Mouse (Mus musculus): Measurements from ENCODE around the gene Tln1. TPM values are rescaled to one million over a fixed set of nuclear protein-coding genes. Genes with fewer than 3 reads are reported as not detected.

The Tln1 gene
- total and polyA plus RNA-seq, 2 experiments from 2014 or later = 51.0 to 70.3 TPM

- Histone ChIP-seq H3K36me3 (ENCODE audit: insufficient read depth, low read length) (no peaks in the 10 kb centered on the region), H3K4me1 (ENCODE audit: insufficient read depth, low read length) (0 out of 2 replicates have a peak, but pooled peaks cover 3% of the 10 kb centered on the region), H3K4me3 (ENCODE audit: low read length) (no peak overlapping the region), H3K4me2 (ENCODE audit: low read depth, low read length) (no peak overlapping the region), H3K9me3 (ENCODE audit: low read length) (no peaks in the 10 kb centered on the region), H3K27me3 (ENCODE audit: insufficient read depth, low read length) (no peaks in the 10 kb centered on the region), H3K9ac (replicated peaks; ENCODE audit: low read length) (no peak overlapping the region), H3K27ac (no peak overlapping the region)
- ATAC-seq (no peak), DNase-seq (ENCODE audit: low spot score) (no peak)
- no peak for TF ChIP-seq CTCF (IDR thresholded peaks at IDR 0.05; ENCODE audit: low read depth)
- WGBS = 76% methylated on average over 7 of the region's 7 CpGs
These were observed 80.5 kb downstream of the Tln1 start for GRCm38 (mm10) chr4:43481894-43482456.

Other genes starting within 250 kb of the Tln1 start
- gene Rusc2, start 180.7 kb downstream of the Tln1 start, total RNA-seq (2014; rRNA removed) = 151 and 189 TPM in 2 replicates
- 51.3 and 63.8 TPM in 2 replicates for gene Rusc2, start 180.7 kb downstream of the Tln1 start, polyA plus RNA-seq (2015; fragmentation: Nextera tagmentation; extraction: Ambion mirVana)
- gene Fam166b, start 133.6 kb downstream of the Tln1 start, total RNA-seq (2014; rRNA removed) = 0.61 and 1.4 TPM in 2 replicates
- 1.6 TPM in 2 replicates for gene Fam166b, start 133.6 kb downstream of the Tln1 start, polyA plus RNA-seq (2015; fragmentation: Nextera tagmentation; extraction: Ambion mirVana)
- 157 and 171 TPM in 2 replicates for gene Tesk1, start 120.8 kb downstream of the Tln1 start, total RNA-seq (2014; rRNA removed)
- gene Tesk1, start 120.8 kb downstream of the Tln1 start, polyA plus RNA-seq (2015; fragmentation: Nextera tagmentation; extraction: Ambion mirVana) = 16.2 and 17.8 TPM in 2 replicates
- gene Cd72, start 108.1 kb downstream of the Tln1 start, total RNA-seq (2014; rRNA removed) = not detected in 2 replicates
- gene Cd72, start 108.1 kb downstream of the Tln1 start, polyA plus RNA-seq (2015; fragmentation: Nextera tagmentation; extraction: Ambion mirVana) = 4.4 and 4.7 TPM in 2 replicates
- gene Sit1, start 79.0 kb downstream of the Tln1 start, total RNA-seq (2014; rRNA removed) = 0.90 TPM in 1 of 2 replicates, not detected in the other
- gene Sit1, start 79.0 kb downstream of the Tln1 start, polyA plus RNA-seq (2015; fragmentation: Nextera tagmentation; extraction: Ambion mirVana) = not detected in 2 replicates
- 36.6 and 89.9 TPM in 2 replicates for gene Ccdc107, start 69.8 kb downstream of the Tln1 start, total RNA-seq (2014; rRNA removed)
- gene Ccdc107, start 69.8 kb downstream of the Tln1 start, polyA plus RNA-seq (2015; fragmentation: Nextera tagmentation; extraction: Ambion mirVana) = 104 and 108 TPM in 2 replicates
- 6.9 and 20.6 TPM in 2 replicates for gene Arhgef39, start 63.0 kb downstream of the Tln1 start, total RNA-seq (2014; rRNA removed)
- gene Arhgef39, start 63.0 kb downstream of the Tln1 start, polyA plus RNA-seq (2015; fragmentation: Nextera tagmentation; extraction: Ambion mirVana) = 4.5 and 8.0 TPM in 2 replicates
- 0.26 TPM in 1 of 2 replicates, not detected in the other for gene Car9, start 55.7 kb downstream of the Tln1 start, total RNA-seq (2014; rRNA removed)
- 0.50 and 1.1 TPM in 2 replicates for gene Car9, start 55.7 kb downstream of the Tln1 start, polyA plus RNA-seq (2015; fragmentation: Nextera tagmentation; extraction: Ambion mirVana)
- 2.4 and 5.9 TPM in 2 replicates for gene Tpm2, start 38.9 kb downstream of the Tln1 start, total RNA-seq (2014; rRNA removed)
- gene Tpm2, start 38.9 kb downstream of the Tln1 start, polyA plus RNA-seq (2015; fragmentation: Nextera tagmentation; extraction: Ambion mirVana) = 7.7 and 9.4 TPM in 2 replicates
- gene Creb3, start 359 bp downstream of the Tln1 start, total RNA-seq (2014; rRNA removed) = 40.1 and 75.9 TPM in 2 replicates
- 77.9 and 82.8 TPM in 2 replicates for gene Creb3, start 359 bp downstream of the Tln1 start, polyA plus RNA-seq (2015; fragmentation: Nextera tagmentation; extraction: Ambion mirVana)
- 18.9 and 31.2 TPM in 2 replicates for gene Rgp1, start 16.0 kb upstream of the Tln1 start, total RNA-seq (2014; rRNA removed)
- gene Rgp1, start 16.0 kb upstream of the Tln1 start, polyA plus RNA-seq (2015; fragmentation: Nextera tagmentation; extraction: Ambion mirVana) = 11.5 and 13.5 TPM in 2 replicates
- 34.0 and 36.3 TPM in 2 replicates for gene Gba2, start 16.2 kb upstream of the Tln1 start, total RNA-seq (2014; rRNA removed)
- gene Gba2, start 16.2 kb upstream of the Tln1 start, polyA plus RNA-seq (2015; fragmentation: Nextera tagmentation; extraction: Ambion mirVana) = 45.4 and 47.6 TPM in 2 replicates
- gene Msmp, start 21.8 kb upstream of the Tln1 start, total RNA-seq (2014; rRNA removed) = not detected in 2 replicates
- 1.2 and 1.9 TPM in 2 replicates for gene Msmp, start 21.8 kb upstream of the Tln1 start, polyA plus RNA-seq (2015; fragmentation: Nextera tagmentation; extraction: Ambion mirVana)
- 25.0 and 41.3 TPM in 2 replicates for gene Npr2, start 69.2 kb upstream of the Tln1 start, total RNA-seq (2014; rRNA removed)
- gene Npr2, start 69.2 kb upstream of the Tln1 start, polyA plus RNA-seq (2015; fragmentation: Nextera tagmentation; extraction: Ambion mirVana) = 8.8 and 8.9 TPM in 2 replicates
- gene Spag8, start 90.9 kb upstream of the Tln1 start, total RNA-seq (2014; rRNA removed) = 6.8 and 17.0 TPM in 2 replicates
- 7.8 and 8.2 TPM in 2 replicates for gene Spag8, start 90.9 kb upstream of the Tln1 start, polyA plus RNA-seq (2015; fragmentation: Nextera tagmentation; extraction: Ambion mirVana)
- gene Hint2, start 93.8 kb upstream of the Tln1 start, total RNA-seq (2014; rRNA removed) = 86.8 and 131 TPM in 2 replicates
- gene Hint2, start 93.8 kb upstream of the Tln1 start, polyA plus RNA-seq (2015; fragmentation: Nextera tagmentation; extraction: Ambion mirVana) = 98.7 and 107 TPM in 2 replicates
- 25.3 and 31.6 TPM in 2 replicates for gene Tmem8b, start 106.3 kb upstream of the Tln1 start, total RNA-seq (2014; rRNA removed)
- gene Tmem8b, start 106.3 kb upstream of the Tln1 start, polyA plus RNA-seq (2015; fragmentation: Nextera tagmentation; extraction: Ambion mirVana) = 10.3 and 11.4 TPM in 2 replicates
- not detected in 2 replicates for gene Fam221b, start 106.5 kb upstream of the Tln1 start, total RNA-seq (2014; rRNA removed)
- gene Fam221b, start 106.5 kb upstream of the Tln1 start, polyA plus RNA-seq (2015; fragmentation: Nextera tagmentation; extraction: Ambion mirVana) = 1.4 and 1.6 TPM in 2 replicates
- gene Olfr70, start 138.1 kb upstream of the Tln1 start, total RNA-seq (2014; rRNA removed) = 0.36 TPM in 1 of 2 replicates, not detected in the other
- gene Olfr70, start 138.1 kb upstream of the Tln1 start, polyA plus RNA-seq (2015; fragmentation: Nextera tagmentation; extraction: Ambion mirVana) = not detected in 2 replicates
- gene Olfr71, start 147.6 kb upstream of the Tln1 start, total RNA-seq (2014; rRNA removed) = not detected in 2 replicates
- gene Olfr71, start 147.6 kb upstream of the Tln1 start, polyA plus RNA-seq (2015; fragmentation: Nextera tagmentation; extraction: Ambion mirVana) = not detected in 2 replicates
- gene Hrct1, start 164.5 kb upstream of the Tln1 start, total RNA-seq (2014; rRNA removed) = 0.73 and 1.8 TPM in 2 replicates
- gene Hrct1, start 164.5 kb upstream of the Tln1 start, polyA plus RNA-seq (2015; fragmentation: Nextera tagmentation; extraction: Ambion mirVana) = 0.70 and 0.92 TPM in 2 replicates
- 0.10 and 0.22 TPM in 2 replicates for gene Spaar, start 167.3 kb upstream of the Tln1 start, total RNA-seq (2014; rRNA removed)
- gene Spaar, start 167.3 kb upstream of the Tln1 start, polyA plus RNA-seq (2015; fragmentation: Nextera tagmentation; extraction: Ambion mirVana) = 0.08 and 0.13 TPM in 2 replicates
- gene Olfr159, start 208.3 kb upstream of the Tln1 start, total RNA-seq (2014; rRNA removed) = not detected in 2 replicates
- not detected in 2 replicates for gene Olfr159, start 208.3 kb upstream of the Tln1 start, polyA plus RNA-seq (2015; fragmentation: Nextera tagmentation; extraction: Ambion mirVana)

Data from hindbrain, postnatal 0 days (tissue).